Mouse (Mus musculus) lung, adult 2 months (tissue): ENCODE measurements around the gene Myog.

Experiments used
- CTCF ChIP-seq: fragments of 200-500 bp; IDR thresholded peaks from 2 replicates; pipeline ENCODE4 v1.5.1; 2011; ENCODE audit warnings: mild to moderate bottlenecking, low read length, control low read depth; ENCODE audit not compliant: insufficient read depth
- POLR2A ChIP-seq: fragments of 200-500 bp; IDR thresholded peaks from 2 replicates; pipeline ENCODE4 v1.6.1; 2011; ENCODE audit warnings: low read depth, mild to moderate bottlenecking, control low read depth, low read length, borderline replicate concordance; ENCODE audit errors: extremely low read depth

- TF ChIP-seq CTCF (no peak), POLR2A (no peak)
Observed at GRCm38 (mm10) chr1:134265797-134266196, 24.0 kb upstream of the Myog start.
